Mouse (Mus musculus) gastrocnemius, postnatal 25 days (tissue): Measurements from ENCODE around the gene Crybb1. TPM values are rescaled to one million over a fixed set of nuclear protein-coding genes. Genes with fewer than 3 reads are reported as not detected.

Source experiments
- DNase-seq: peaks from one replicate; pipeline ENCODE4 v3.0.0; 2022
- total RNA-seq, 2 experiments: library from RNA; stranded (reverse); gene quantifications; 1 replicate in 1 of 2; 2 replicates in 1 of 2; pipeline ENCODE4 v1.2.3; 2021

Gene Crybb1
- total RNA-seq, 2 experiments from 2014 or later, result 3.2 to 3.9 TPM

DNA sequence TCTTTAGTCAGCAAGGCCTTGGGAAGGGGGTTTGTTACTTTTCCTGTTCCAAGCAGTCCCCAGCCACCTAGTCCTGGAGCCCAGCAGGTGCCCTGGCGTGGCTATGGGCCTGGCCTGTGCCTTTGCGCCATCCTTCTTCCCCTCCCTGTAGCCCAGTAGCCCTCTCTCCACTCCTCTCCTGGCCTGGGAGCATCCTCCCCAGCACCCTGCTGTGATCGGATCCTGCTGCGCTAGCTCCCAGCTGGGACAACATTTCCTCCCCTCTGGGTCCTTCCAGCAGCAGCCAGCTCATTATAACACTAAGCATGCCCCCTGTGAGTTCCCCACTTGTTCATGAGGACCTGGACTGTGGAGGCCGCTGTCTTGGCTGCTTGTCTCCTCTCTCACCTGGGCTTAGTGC lies 50.2 kb downstream of the Crybb1 start:
- DNase-seq, result no peak

DNA sequence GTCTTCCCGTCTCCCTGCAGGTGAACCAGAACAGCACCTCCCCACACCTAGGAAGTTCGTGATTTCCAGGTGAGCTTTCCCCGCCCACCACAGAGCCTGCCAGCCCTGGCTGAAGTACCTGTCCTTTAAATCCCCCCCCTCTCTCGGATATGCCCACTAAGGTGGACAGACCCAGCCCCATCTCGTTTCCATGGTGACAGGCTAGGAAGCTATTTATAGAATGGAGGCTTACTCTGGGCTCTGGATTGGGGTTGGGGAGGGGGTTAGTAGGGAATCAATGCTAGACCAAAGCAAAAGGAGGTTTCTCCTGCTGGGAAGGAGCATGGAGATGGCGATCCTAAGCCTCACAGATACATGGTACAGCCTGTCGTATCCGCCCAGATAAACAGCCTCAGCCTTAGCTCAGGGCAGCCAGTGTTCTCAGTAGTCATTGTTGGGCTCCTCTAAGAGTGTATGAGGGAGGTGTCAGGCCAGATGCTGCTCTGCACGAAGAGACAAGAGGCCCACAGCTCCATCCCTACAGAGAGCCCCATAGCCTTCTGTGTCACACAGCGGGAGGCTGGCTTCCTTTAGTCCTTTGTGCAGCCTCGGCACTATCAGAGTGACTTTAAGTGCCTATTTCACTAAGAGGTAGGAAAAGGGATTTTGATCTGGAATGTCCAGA lies 57.7 kb downstream of the Crybb1 start:
- DNase-seq, result no peak

DNA sequence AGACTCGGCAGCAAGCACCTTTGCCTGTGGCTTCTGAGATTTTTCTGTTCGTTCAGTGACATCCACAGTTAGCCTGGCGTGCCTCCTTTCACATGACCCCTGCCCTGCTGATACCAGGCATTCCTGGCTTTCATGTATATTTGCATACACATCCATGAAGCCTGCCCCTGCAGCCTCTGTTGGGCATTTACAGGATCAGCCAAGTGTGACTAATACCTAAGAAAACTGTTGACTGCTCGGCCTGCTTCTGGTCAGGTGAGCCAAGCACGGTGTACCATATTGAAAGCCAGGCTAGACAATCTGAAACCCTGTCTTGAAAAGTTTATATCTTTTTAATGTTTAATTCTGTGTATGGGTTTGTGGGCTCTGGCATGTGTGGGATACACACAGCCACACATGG lies 60.9 kb downstream of the Crybb1 start:
- DNase-seq, result no peak

DNA sequence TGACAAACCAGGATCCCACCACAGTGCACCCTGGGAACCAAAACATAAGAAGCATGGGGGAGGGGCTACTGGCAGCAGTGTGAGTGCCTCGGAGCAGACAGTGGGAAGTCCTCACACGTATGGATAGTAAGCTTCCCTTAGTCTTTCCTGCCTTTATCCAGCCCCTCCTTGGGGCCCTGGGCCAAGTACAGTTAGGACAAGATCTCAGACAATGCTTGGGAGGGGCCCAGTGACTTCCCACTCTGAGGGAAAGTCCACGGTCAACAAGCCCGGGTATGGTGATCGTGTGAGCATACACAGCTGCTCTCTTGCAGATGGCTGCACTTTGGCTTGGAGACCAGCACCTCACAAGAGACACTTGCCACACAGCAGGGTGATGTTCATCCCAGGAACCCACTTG lies 61.7 kb downstream of the Crybb1 start:
- no peak for DNase-seq

Other genes with a start within 250 kb of the Crybb1 start
- gene Cryba4, start 3.3 kb upstream of the Crybb1 start, total RNA-seq, result under 1 TPM in 1 of 2 experiments, not detected in 1; 0.46 TPM
- gene Tpst2, start 20.9 kb downstream of the Crybb1 start, total RNA-seq, result 10 to 100 TPM; 16.8 to 17.8 TPM
- gene Tfip11, start 70.5 kb downstream of the Crybb1 start, total RNA-seq, result 10 to 100 TPM; 10.6 to 10.7 TPM
- 1 to 10 TPM; 2.4 to 2.7 TPM for gene Srrd, start 87.2 kb downstream of the Crybb1 start, total RNA-seq
- gene Hps4, start 87.3 kb downstream of the Crybb1 start, total RNA-seq, result 1 to 10 TPM; 3.8 to 4.5 TPM
- gene Gm6583, start 100.2 kb downstream of the Crybb1 start, total RNA-seq, result not detected
- under 1 TPM; 0.36 to 0.56 TPM for gene Asphd2, start 139.1 kb downstream of the Crybb1 start, total RNA-seq
- gene Gm6588, start 193.6 kb downstream of the Crybb1 start, total RNA-seq, result not detected